Mouse (Mus musculus) cortical plate, adult 2 months (tissue): Measurements from ENCODE around the gene Ttf2.

Experiments
- CTCF ChIP-seq: fragments of 200-500 bp; IDR thresholded peaks from 2 replicates; pipeline ENCODE4 v1.5.1; 2011; ENCODE audit warnings: mild to moderate bottlenecking, control low read depth, low read length; ENCODE audit not compliant: insufficient read depth; ENCODE audit errors: extremely low read depth
- POLR2A ChIP-seq: fragments of 200-500 bp; IDR thresholded peaks from 2 replicates; pipeline ENCODE4 v1.6.1; 2011; ENCODE audit warnings: mild to moderate bottlenecking, low read length, control low read depth; ENCODE audit not compliant: insufficient read depth; ENCODE audit errors: extremely low read depth

- TF ChIP-seq CTCF (no peak), POLR2A (no peak)
Observed at GRCm38 (mm10) chr3:100997785-100998570, 28.5 kb upstream of the Ttf2 start.
